Mouse (Mus musculus): ENCODE measurements around the gene Unk. TPM values are rescaled to one million over a fixed set of nuclear protein-coding genes. Genes with fewer than 3 reads are reported as not detected.

Unk gene
- polyA plus RNA-seq, 1 experiment from 2014 or later: 38.0 TPM

GRCm38 (mm10) chr11:116002894-116003293 lies 27.2 kb upstream of the Unk start:
- 78% methylated on average over 3 of the region's 3 CpGs for WGBS
- H3K27me3 ChIP-seq: peaks cover 6% of the 10 kb centered on the region
- peaks cover 17% of the 10 kb centered on the region for H3K4me1 ChIP-seq
- H3K4me2 ChIP-seq: no peak overlapping the region
- ATAC-seq: no peak
- peaks cover 9% of the 10 kb centered on the region for H3K36me3 ChIP-seq (ENCODE audit: poor library complexity, severe bottlenecking)
- H3K9me3 ChIP-seq (replicated peaks): no peaks in the 10 kb centered on the region
- no peak overlapping the region for H3K4me3 ChIP-seq
- H3K27ac ChIP-seq: no peak overlapping the region
- H3K9ac ChIP-seq: no peak overlapping the region

GRCm38 (mm10) chr11:116004186-116004823 lies 25.8 kb upstream of the Unk start:
- ATAC-seq: no peak
- 36% methylated on average over 8 of the region's 8 CpGs for WGBS
- peaks cover 17% of the 10 kb centered on the region for H3K4me1 ChIP-seq
- H3K4me3 ChIP-seq: peak overlapping the region; percentile 36
- H3K27ac ChIP-seq: no peak overlapping the region
- peak overlapping the region; percentile 47 for H3K9ac ChIP-seq
- H3K9me3 ChIP-seq (replicated peaks): no peaks in the 10 kb centered on the region
- H3K27me3 ChIP-seq: peaks cover 6% of the 10 kb centered on the region
- H3K36me3 ChIP-seq (ENCODE audit: poor library complexity, severe bottlenecking): peaks cover 13% of the 10 kb centered on the region
- peak overlapping the region; percentile 65 for H3K4me2 ChIP-seq

- 7% methylated on average over 54 of the region's 54 CpGs for WGBS
Observed at GRCm38 (mm10) chr11:116004840-116005700, 25.1 kb upstream of the Unk start.

GRCm38 (mm10) chr11:116005701-116006419 lies 24.3 kb upstream of the Unk start:
- Histone ChIP-seq H3K4me3 (no peak overlapping the region), H3K9ac (no peak overlapping the region), H3K27me3 (no peaks in the 10 kb centered on the region), H3K36me3 (ENCODE audit: poor library complexity, severe bottlenecking) (peaks cover 19% of the 10 kb centered on the region), H3K9me3 (replicated peaks) (no peaks in the 10 kb centered on the region), H3K4me2 (peak overlapping the region; percentile 65), H3K27ac (no peak overlapping the region), H3K4me1 (peaks cover 11% of the 10 kb centered on the region)
- ATAC-seq: peak; percentile 22; the same call in 1 of the 2 replicates
- WGBS: 67% methylated on average over 9 of the region's 9 CpGs

More at GRCm38 (mm10) chr11:116004840-116005700, 25.1 kb upstream of the Unk start:
- H3K27ac ChIP-seq: peak overlapping the region; percentile 45; the same call in 1 of the 2 replicates
- H3K4me1 ChIP-seq: peaks cover 17% of the 10 kb centered on the region
- peak overlapping the region; percentile 36 for H3K4me3 ChIP-seq
- H3K9me3 ChIP-seq (replicated peaks): no peaks in the 10 kb centered on the region
- ATAC-seq: peak; percentile 73
- H3K4me2 ChIP-seq: peak overlapping the region; percentile 65
- peaks cover 19% of the 10 kb centered on the region for H3K36me3 ChIP-seq (ENCODE audit: poor library complexity, severe bottlenecking)
- H3K9ac ChIP-seq: peak overlapping the region; percentile 47
- H3K27me3 ChIP-seq: peaks cover 4% of the 10 kb centered on the region

- no peak overlapping the region for H3K9ac ChIP-seq
- no peak for ATAC-seq
Observed at GRCm38 (mm10) chr11:116007095-116007850, 22.8 kb upstream of the Unk start.

GRCm38 (mm10) chr11:116008411-116008810 lies 21.7 kb upstream of the Unk start:
- ATAC-seq: no peak
- Histone ChIP-seq H3K27ac (no peak overlapping the region), H3K27me3 (no peaks in the 10 kb centered on the region), H3K4me3 (no peak overlapping the region), H3K4me2 (no peak overlapping the region), H3K9me3 (replicated peaks) (no peaks in the 10 kb centered on the region), H3K9ac (no peak overlapping the region), H3K4me1 (peaks cover 33% of the 10 kb centered on the region), H3K36me3 (ENCODE audit: poor library complexity, severe bottlenecking) (peaks cover 19% of the 10 kb centered on the region)
- whole genome bisulfite sequencing: 89% methylated on average over 11 of the region's 11 CpGs

More at GRCm38 (mm10) chr11:116007095-116007850, 22.8 kb upstream of the Unk start:
- Histone ChIP-seq H3K4me1 (peaks cover 24% of the 10 kb centered on the region), H3K4me3 (no peak overlapping the region), H3K36me3 (ENCODE audit: poor library complexity, severe bottlenecking) (peaks cover 19% of the 10 kb centered on the region), H3K27me3 (no peaks in the 10 kb centered on the region), H3K9me3 (replicated peaks) (no peaks in the 10 kb centered on the region), H3K27ac (no peak overlapping the region), H3K4me2 (no peak overlapping the region)
- WGBS: 90% methylated on average over 28 of the region's 28 CpGs

GRCm38 (mm10) chr11:116008832-116009375 lies 21.2 kb upstream of the Unk start:
- 89% methylated on average over 13 of the region's 13 CpGs for WGBS
- no peak for ATAC-seq

GRCm38 (mm10) chr11:116009661-116010060 lies 20.5 kb upstream of the Unk start:
- Histone ChIP-seq H3K4me3 (no peak overlapping the region), H3K9me3 (replicated peaks) (no peaks in the 10 kb centered on the region), H3K4me2 (no peak overlapping the region), H3K27me3 (no peaks in the 10 kb centered on the region), H3K9ac (no peak overlapping the region), H3K36me3 (ENCODE audit: poor library complexity, severe bottlenecking) (peaks cover 19% of the 10 kb centered on the region), H3K4me1 (peaks cover 31% of the 10 kb centered on the region), H3K27ac (no peak overlapping the region)
- 92% methylated on average over 11 of the region's 11 CpGs for WGBS
- no peak for ATAC-seq

More at GRCm38 (mm10) chr11:116008832-116009375, 21.2 kb upstream of the Unk start:
- Histone ChIP-seq H3K4me3 (no peak overlapping the region), H3K9me3 (replicated peaks) (no peaks in the 10 kb centered on the region), H3K27me3 (no peaks in the 10 kb centered on the region), H3K9ac (0 out of 2 replicates have a peak overlapping the region, but pooled peaks have one; percentile 9), H3K4me2 (no peak overlapping the region), H3K4me1 (peaks cover 33% of the 10 kb centered on the region), H3K36me3 (ENCODE audit: poor library complexity, severe bottlenecking) (peaks cover 19% of the 10 kb centered on the region), H3K27ac (no peak overlapping the region)

- H3K27me3 ChIP-seq: no peaks in the 10 kb centered on the region
- WGBS: 95% methylated on average over 8 of the region's 8 CpGs
- H3K4me3 ChIP-seq: no peak overlapping the region
- peaks cover 19% of the 10 kb centered on the region for H3K36me3 ChIP-seq (ENCODE audit: poor library complexity, severe bottlenecking)
- H3K4me2 ChIP-seq: no peak overlapping the region
- no peak for ATAC-seq
- peaks cover 31% of the 10 kb centered on the region for H3K4me1 ChIP-seq
- H3K9me3 ChIP-seq (replicated peaks): no peaks in the 10 kb centered on the region
- H3K9ac ChIP-seq: no peak overlapping the region
- no peak overlapping the region for H3K27ac ChIP-seq
Observed at GRCm38 (mm10) chr11:116010146-116010545, 20.0 kb upstream of the Unk start.

- no peak for ATAC-seq
- Histone ChIP-seq H3K27ac (no peak overlapping the region), H3K4me1 (peaks cover 27% of the 10 kb centered on the region), H3K4me3 (no peak overlapping the region), H3K9me3 (replicated peaks) (no peaks in the 10 kb centered on the region), H3K27me3 (no peaks in the 10 kb centered on the region), H3K36me3 (ENCODE audit: poor library complexity, severe bottlenecking) (peaks cover 19% of the 10 kb centered on the region), H3K4me2 (no peak overlapping the region), H3K9ac (no peak overlapping the region)
- 87% methylated on average over 5 of the region's 5 CpGs for WGBS
Observed at GRCm38 (mm10) chr11:116010948-116011347, 19.2 kb upstream of the Unk start.

All from forebrain, embryonic 13.5 days (tissue).